Mouse (Mus musculus): Measurements from ENCODE around the gene Hmgb1. TPM values are rescaled to one million over a fixed set of nuclear protein-coding genes. Genes with fewer than 3 reads are reported as not detected.

Hmgb1 gene
- total and polyA plus RNA-seq, 3 experiments, result 23.7 to 103 (median 88.9) TPM

- peaks cover 16% of the 10 kb centered on the region for H3K36me3 ChIP-seq (ENCODE audit: control insufficient read depth, insufficient read depth, low read length)
- intact Hi-C loops (cut with DNase I), result loop anchor here (1.0 to 10.0 kb wide), 5 partner anchors 46 to 451 kb away; partner anchors contain the start of gene Hsph1
- TF ChIP-seq POLR2A (IDR thresholded peaks at IDR 0.05; ENCODE audit: insufficient read depth, low read depth, low read length) (no peak), CTCF (IDR thresholded peaks at IDR 0.05) (no peak), EP300 (IDR thresholded peaks at IDR 0.05; ENCODE audit: insufficient read depth, low read depth, low read length) (no peak)
- no peak for DNase-seq
- peak overlapping the region; percentile 98 for H3K9ac ChIP-seq (ENCODE audit: low read depth, low read length)
- no peaks in the 10 kb centered on the region for H3K27me3 ChIP-seq (ENCODE audit: control insufficient read depth, insufficient read depth, low read length)
- peak overlapping the region; percentile 100 for H3K27ac ChIP-seq
- H3K4me1 ChIP-seq (ENCODE audit: control insufficient read depth, insufficient read depth, low read length), result peaks cover 1% of the 10 kb centered on the region; the same call in 1 of the 2 replicates
- H3K79me2 ChIP-seq (replicated peaks; ENCODE audit: control insufficient read depth, insufficient read depth, low read length), result 0 out of 2 replicates have a peak, but pooled peaks cover 1% of the 10 kb centered on the region
- peak overlapping the region; percentile 78 for H3K4me3 ChIP-seq
- WGBS, result 0% methylated on average over 13 of the region's 13 CpGs
Measured at GRCm38 (mm10) chr5:149183721-149184103, 577 bp downstream of the Hmgb1 start.

GRCm38 (mm10) chr5:149183122-149183521 is 1.2 kb downstream of the Hmgb1 start:
- WGBS, result 39% methylated on average over 1 of the region's 1 CpGs
- Histone ChIP-seq H3K4me3 (peak overlapping the region; percentile 78), H3K9ac (ENCODE audit: low read depth, low read length) (no peak overlapping the region)

GRCm38 (mm10) chr5:149182186-149182870 is 2.0 kb downstream of the Hmgb1 start:
- Histone ChIP-seq H3K4me3 (no peak overlapping the region), H3K27me3 (ENCODE audit: control insufficient read depth, insufficient read depth, low read length) (no peaks in the 10 kb centered on the region), H3K9ac (ENCODE audit: low read depth, low read length) (no peak overlapping the region), H3K27ac (peak overlapping the region; percentile 100), H3K79me2 (replicated peaks; ENCODE audit: control insufficient read depth, insufficient read depth, low read length) (0 out of 2 replicates have a peak, but pooled peaks cover 1% of the 10 kb centered on the region), H3K36me3 (ENCODE audit: control insufficient read depth, insufficient read depth, low read length) (peaks cover 15% of the 10 kb centered on the region), H3K4me1 (ENCODE audit: control insufficient read depth, insufficient read depth, low read length) (peaks cover 1% of the 10 kb centered on the region; the same call in 1 of the 2 replicates)
- DNase-seq, result no peak
- TF ChIP-seq CTCF (IDR thresholded peaks at IDR 0.05) (no peak), EP300 (IDR thresholded peaks at IDR 0.05; ENCODE audit: insufficient read depth, low read depth, low read length) (no peak), POLR2A (IDR thresholded peaks at IDR 0.05; ENCODE audit: insufficient read depth, low read depth, low read length) (no peak)
- WGBS, result 78% methylated on average over 5 of the region's 5 CpGs
- intact Hi-C loops (cut with DNase I), result loop anchor here (2.0 to 10.0 kb wide), 3 partner anchors 176 to 452 kb away; partner anchors contain the start of gene Hsph1

More at GRCm38 (mm10) chr5:149183122-149183521, 1.2 kb downstream of the Hmgb1 start:
- Histone ChIP-seq H3K27me3 (ENCODE audit: control insufficient read depth, insufficient read depth, low read length) (no peaks in the 10 kb centered on the region), H3K4me1 (ENCODE audit: control insufficient read depth, insufficient read depth, low read length) (peaks cover 1% of the 10 kb centered on the region; the same call in 1 of the 2 replicates), H3K27ac (peak overlapping the region; percentile 100), H3K36me3 (ENCODE audit: control insufficient read depth, insufficient read depth, low read length) (peaks cover 16% of the 10 kb centered on the region), H3K79me2 (replicated peaks; ENCODE audit: control insufficient read depth, insufficient read depth, low read length) (0 out of 2 replicates have a peak, but pooled peaks cover 1% of the 10 kb centered on the region)
- DNase-seq, result no peak
- TF ChIP-seq CTCF (IDR thresholded peaks at IDR 0.05) (no peak), POLR2A (IDR thresholded peaks at IDR 0.05; ENCODE audit: insufficient read depth, low read depth, low read length) (no peak), EP300 (IDR thresholded peaks at IDR 0.05; ENCODE audit: insufficient read depth, low read depth, low read length) (no peak)
- intact Hi-C loops (cut with DNase I), result loop anchor here (2.0 to 10.0 kb wide), 3 partner anchors 176 to 452 kb away; partner anchors contain the start of gene Hsph1

- no peak overlapping the region for H3K9ac ChIP-seq (ENCODE audit: low read depth, low read length)
- intact Hi-C loops (cut with DNase I), result loop anchor here (2.0 to 10.0 kb wide), 3 partner anchors 17 to 455 kb away; partner anchors contain the start of gene Hsph1
- 75% methylated on average over 3 of the region's 3 CpGs for WGBS
Measured at GRCm38 (mm10) chr5:149179826-149180225, 4.5 kb downstream of the Hmgb1 start.

GRCm38 (mm10) chr5:149178095-149178494 is 6.2 kb downstream of the Hmgb1 start:
- WGBS, result 79% methylated on average over 5 of the region's 5 CpGs
- TF ChIP-seq EP300 (IDR thresholded peaks at IDR 0.05; ENCODE audit: insufficient read depth, low read depth, low read length) (no peak), POLR2A (IDR thresholded peaks at IDR 0.05; ENCODE audit: insufficient read depth, low read depth, low read length) (no peak), CTCF (IDR thresholded peaks at IDR 0.05) (no peak)
- no peak for DNase-seq
- Histone ChIP-seq H3K4me1 (ENCODE audit: control insufficient read depth, insufficient read depth, low read length) (no peaks in the 10 kb centered on the region), H3K27ac (no peak overlapping the region), H3K4me3 (no peak overlapping the region), H3K9ac (ENCODE audit: low read depth, low read length) (no peak overlapping the region), H3K27me3 (ENCODE audit: control insufficient read depth, insufficient read depth, low read length) (no peaks in the 10 kb centered on the region), H3K79me2 (replicated peaks; ENCODE audit: control insufficient read depth, insufficient read depth, low read length) (0 out of 2 replicates have a peak, but pooled peaks cover 1% of the 10 kb centered on the region), H3K36me3 (ENCODE audit: control insufficient read depth, insufficient read depth, low read length) (no peaks in the 10 kb centered on the region)
- intact Hi-C loops (cut with DNase I), result loop anchor here (2.0 kb wide), 1 partner anchor 15 kb away; no protein-coding TSS in a partner anchor

More at GRCm38 (mm10) chr5:149179826-149180225, 4.5 kb downstream of the Hmgb1 start:
- Histone ChIP-seq H3K79me2 (replicated peaks; ENCODE audit: control insufficient read depth, insufficient read depth, low read length) (0 out of 2 replicates have a peak, but pooled peaks cover 1% of the 10 kb centered on the region), H3K36me3 (ENCODE audit: control insufficient read depth, insufficient read depth, low read length) (no peaks in the 10 kb centered on the region), H3K27ac (no peak overlapping the region), H3K27me3 (ENCODE audit: control insufficient read depth, insufficient read depth, low read length) (no peaks in the 10 kb centered on the region), H3K4me1 (ENCODE audit: control insufficient read depth, insufficient read depth, low read length) (no peaks in the 10 kb centered on the region), H3K4me3 (no peak overlapping the region)
- DNase-seq, result no peak
- no peak for TF ChIP-seq POLR2A (IDR thresholded peaks at IDR 0.05; ENCODE audit: insufficient read depth, low read depth, low read length)
- no peak for TF ChIP-seq EP300 (IDR thresholded peaks at IDR 0.05; ENCODE audit: insufficient read depth, low read depth, low read length)
- no peak for TF ChIP-seq CTCF (IDR thresholded peaks at IDR 0.05)
